ENCODE assay signal across 9 mouse cellular contexts in genomic region chr15:77838530-77839387, GRCm38 (mm10). TPM values are rescaled to one million over a fixed set of nuclear protein-coding genes. Genes with fewer than 3 reads are reported as not detected.
DNase-seq lines count a peak whose midpoint lies in the region; ATAC-seq and TF ChIP-seq lines count a peak whose summit lies in the region.
"Had no signal": no experiment of that assay in that cellular context is flagged by ENCODE, and none has a peak within 500 bp of the region (broad histone marks: within the 10 kb centered on the region; RNA-seq: fewer than 3 reads in every experiment).

No protein-coding gene starts in this region.

- WGBS in heart, embryonic 12.5 days, result 29% methylated on average over 4 of the region's 4 CpGs
- WGBS in heart, postnatal 0 days, result 23% methylated on average over 4 of the region's 4 CpGs
- 4% methylated on average over 4 of the region's 4 CpGs for WGBS in midbrain, embryonic 10.5 days

- H3K4me2 ChIP-seq in heart, embryonic 12.5 days, result peak overlapping the region; percentile 94
- peak overlapping the region; percentile 93 for H3K4me2 ChIP-seq in heart, postnatal 0 days (ENCODE audit: low read depth, low read length)

- peaks cover 70% of the 10 kb centered on the region for H3K4me1 ChIP-seq in heart, embryonic 12.5 days (replicated peaks)
- H3K4me1 ChIP-seq in MEL (ENCODE audit: control insufficient read depth in 1 of 2, insufficient read depth in 2 of 2, low read length in 2 of 2), result peaks cover 17 to 56% of the 10 kb centered on the region in 2 experiments
- H3K4me1 ChIP-seq in heart, postnatal 0 days (ENCODE audit: control insufficient read depth, insufficient read depth), result peaks cover 65% of the 10 kb centered on the region
- peaks cover 63% of the 10 kb centered on the region for H3K4me1 ChIP-seq in midbrain, embryonic 10.5 days

- H3K4me3 ChIP-seq in heart, embryonic 12.5 days, result peak overlapping the region; percentile 64
- H3K4me3 ChIP-seq in MEL (ENCODE audit: control insufficient read depth in 1 of 2, insufficient read depth in 1 of 2, low read depth in 2 of 2, low read length in 2 of 2), result no peak overlapping the region
- peak overlapping the region; percentile 94 for H3K4me3 ChIP-seq in heart, postnatal 0 days (ENCODE audit: low read depth, low read length)
- peak overlapping the region; percentile 89 for H3K4me3 ChIP-seq in midbrain, embryonic 10.5 days

- DNase-seq in heart, postnatal 10 days, result no peak
- DNase-seq in MEL (ENCODE audit: low read depth, low spot score), result peak; percentile 59
- DNase-seq in heart, postnatal 0 days (ENCODE audit: low spot score), result no peak
- peak; percentile 48 for DNase-seq in midbrain, embryonic 10.5 days (ENCODE audit: low spot score)
- no peak for DNase-seq in ovary, postnatal 36 days (ENCODE audit: low spot score)
- DNase-seq in cerebellum, adult 11-12 months, result no peak
- no peak for DNase-seq in adrenal gland, postnatal 25 days

- TF ChIP-seq CTCF in MEL (IDR thresholded peaks at IDR 0.05 in 2 of 3, conservative IDR thresholded peaks at IDR 0.05 in 1 of 3; ENCODE audit: control insufficient read depth in 1 of 3, insufficient read depth in 1 of 3, low read depth in 2 of 3, low read length in 3 of 3, poor library complexity in 1 of 3, severe bottlenecking in 1 of 3), result no peak
- TF ChIP-seq CTCF in heart, postnatal 0 days (IDR thresholded peaks at IDR 0.05; ENCODE audit: low read depth), result no peak

- no peaks in the 10 kb centered on the region for H3K9me3 ChIP-seq in heart, embryonic 12.5 days (replicated peaks)
- no peaks in the 10 kb centered on the region for H3K9me3 ChIP-seq in MEL (replicated peaks; ENCODE audit: insufficient read depth, low read length)
- H3K9me3 ChIP-seq in heart, postnatal 0 days (replicated peaks; ENCODE audit: control insufficient read depth, low read length), result no peaks in the 10 kb centered on the region
- no peaks in the 10 kb centered on the region for H3K9me3 ChIP-seq in midbrain, embryonic 10.5 days (replicated peaks)

- peak overlapping the region; percentile 90 for H3K27ac ChIP-seq in heart, embryonic 12.5 days (ENCODE audit: poor library complexity, severe bottlenecking)
- H3K27ac ChIP-seq in MEL (ENCODE audit: control insufficient read depth, low read depth, low read length), result peak overlapping the region; percentile 23; the same call in 1 of the 2 replicates
- peak overlapping the region; percentile 96 for H3K27ac ChIP-seq in heart, postnatal 0 days (ENCODE audit: low read depth)
- peak overlapping the region; percentile 68 for H3K27ac ChIP-seq in midbrain, embryonic 10.5 days (replicated peaks)

- no peaks in the 10 kb centered on the region for H3K27me3 ChIP-seq in heart, embryonic 12.5 days (replicated peaks)
- no peaks in the 10 kb centered on the region for H3K27me3 ChIP-seq in MEL (ENCODE audit: control insufficient read depth in 1 of 2, insufficient read depth in 2 of 2, low read length in 2 of 2)
- no peaks in the 10 kb centered on the region for H3K27me3 ChIP-seq in heart, postnatal 0 days (ENCODE audit: control insufficient read depth, insufficient read depth, low read length)
- H3K27me3 ChIP-seq in midbrain, embryonic 10.5 days (ENCODE audit: low read depth, poor library complexity, severe bottlenecking), result peaks cover 40% of the 10 kb centered on the region
- H3K27me3 ChIP-seq: Patski had no signal

- no peaks in the 10 kb centered on the region for H3K36me3 ChIP-seq in heart, embryonic 12.5 days
- peaks cover 0 to 60% of the 10 kb centered on the region in 2 experiments; a peak in 2 of 4 replicates for H3K36me3 ChIP-seq in MEL (ENCODE audit: control insufficient read depth in 1 of 2, insufficient read depth in 2 of 2, low read length in 2 of 2)
- peaks cover 3% of the 10 kb centered on the region; the same call in 1 of the 2 replicates for H3K36me3 ChIP-seq in heart, postnatal 0 days (replicated peaks; ENCODE audit: control insufficient read depth, insufficient read depth, low read length)
- H3K36me3 ChIP-seq in midbrain, embryonic 10.5 days, result no peaks in the 10 kb centered on the region

- TF ChIP-seq RAD21 in MEL (IDR thresholded peaks at IDR 0.05; ENCODE audit: low read depth, low read length), result no peak

- peaks cover 77% of the 10 kb centered on the region for H3K79me2 ChIP-seq in MEL (ENCODE audit: control insufficient read depth, insufficient read depth, low read length, poor library complexity)

- no peak for TF ChIP-seq POLR2A in MEL (IDR thresholded peaks at IDR 0.05; ENCODE audit: control insufficient read depth in 1 of 2, insufficient read depth in 1 of 2, low read depth in 1 of 2, low read length in 2 of 2, poor library complexity in 1 of 2)

- intact Hi-C loops in heart, postnatal 10 days (cut with DNase I), result loop anchor here (2.0 kb wide), 1 partner anchor 18 kb away; no protein-coding TSS in a partner anchor

- ATAC-seq in heart, embryonic 12.5 days (ENCODE audit: insufficient number of reproducible peaks, low FRiP score), result no peak
- no peak for ATAC-seq in heart, postnatal 0 days (ENCODE audit: insufficient read depth, low read depth)
- ATAC-seq: Patski had no signal

- H3K9ac ChIP-seq in heart, embryonic 12.5 days, result peak overlapping the region; percentile 95
- peak overlapping the region; percentile 35 for H3K9ac ChIP-seq in MEL (ENCODE audit: control insufficient read depth, low read depth, low read length, poor library complexity, severe bottlenecking)
- H3K9ac ChIP-seq in heart, postnatal 0 days (replicated peaks; ENCODE audit: low read depth, low read length), result peak overlapping the region; percentile 95

- TF ChIP-seq EP300 in MEL (IDR thresholded peaks at IDR 0.05; ENCODE audit: low read depth in 1 of 2, low read length in 2 of 2), result no peak
- TF ChIP-seq EP300 in heart, postnatal 0 days (IDR thresholded peaks at IDR 0.05; ENCODE audit: low read depth), result no peak

TF ChIP-seq in MEL, 35 proteins besides CTCF, POLR2A, EP300 and RAD21:
- no peak for TF ChIP-seq MYC (IDR thresholded peaks at IDR 0.05; ENCODE audit: low read depth, low read length)
- 0 out of 2 replicates have a peak, but pooled peaks have one; percentile 77 for TF ChIP-seq CHD1 (IDR thresholded peaks at IDR 0.05; ENCODE audit: low read depth, low read length)
- no peak for TF ChIP-seq MAX (IDR thresholded peaks at IDR 0.05; ENCODE audit: low read length)
- 0 out of 2 replicates have a peak, but pooled peaks have one; percentile 36 for TF ChIP-seq SIN3A (IDR thresholded peaks at IDR 0.05; ENCODE audit: low read length)
- no peak for TF ChIP-seq ZMIZ1 (IDR thresholded peaks at IDR 0.05; ENCODE audit: low read depth, low read length)
- TF ChIP-seq KAT2A (conservative IDR thresholded peaks at IDR 0.05; ENCODE audit: low read depth, low read length), result no peak
- no peak for TF ChIP-seq BHLHE40 (IDR thresholded peaks at IDR 0.05; ENCODE audit: borderline replicate concordance, low read depth, low read length)
- no peak for TF ChIP-seq MXI1 (IDR thresholded peaks at IDR 0.05; ENCODE audit: low read depth, low read length)
- no peak for TF ChIP-seq HCFC1 (IDR thresholded peaks at IDR 0.05; ENCODE audit: low read depth, low read length)
TF ChIP-seq in MEL: peak in this region for 2.

RNA-seq across cellular contexts. Expression of gene Myh9, which starts 3.2 kb away (rescaled TPM):
- 41.9 and 42.0 TPM in 2 replicates for polyA plus RNA-seq in heart, embryonic 12.5 days (2016; fragmentation: Nextera tagmentation; extraction: Ambion mirVana)
- total RNA-seq in heart, postnatal 10 days (2021), result 100 to 1,000 TPM; 206 to 221 TPM
- total RNA-seq in MEL (2012; rRNA removed), result 59.3 and 65.1 TPM in 2 replicates
- polyA plus RNA-seq in MEL (2012; ENCODE audit: insufficient read depth in 1 of 2, insufficient read length in 2 of 2, low read depth in 1 of 2, low replicate concordance in 2 of 2, missing spikeins in 1 of 2), result 100 to 1,000 TPM; 158 to 176 TPM
- total RNA-seq in heart, postnatal 0 days (2014; rRNA removed; ENCODE audit: low replicate concordance), result 62.0 and 63.6 TPM in 2 replicates
- polyA plus RNA-seq in heart, postnatal 0 days (2015; fragmentation: Nextera tagmentation; extraction: Ambion mirVana), result 15.7 and 17.5 TPM in 2 replicates
- polyA plus RNA-seq in midbrain, embryonic 10.5 days (2016; fragmentation: Nextera tagmentation; extraction: Ambion mirVana), result 29.0 and 29.4 TPM in 2 replicates
- total RNA-seq in adrenal gland, postnatal 25 days (2021), result 325 and 352 TPM in 2 replicates

Comparison
In these comparisons a context has a peak if more than half of its experiments do, and no peak if none do; other contexts are left out.
1. H3K27ac ChIP-seq: peak in every context shown above with its lines; median percentile 96 in heart, postnatal 0 days; 90 in heart, embryonic 12.5 days; 68 in midbrain, embryonic 10.5 days; 23 in MEL.
2. H3K4me3 ChIP-seq: peak in heart, embryonic 12.5 days (single experiment), heart, postnatal 0 days (single experiment) and midbrain, embryonic 10.5 days (single experiment); none in MEL (0 of 2).
3. H3K9ac ChIP-seq: peak in every context shown above with its lines; median percentile 95 in heart, embryonic 12.5 days; 95 in heart, postnatal 0 days; 35 in MEL.
4. DNase-seq: peak in MEL (single experiment) and midbrain, embryonic 10.5 days (single experiment); none in heart, postnatal 10 days (0 of 2), heart, postnatal 0 days (single experiment), ovary, postnatal 36 days (single experiment), cerebellum, adult 11-12 months (single experiment) and adrenal gland, postnatal 25 days (single experiment).